29 mouse cellular contexts compared by ENCODE assay signal in the genomic region with DNA sequence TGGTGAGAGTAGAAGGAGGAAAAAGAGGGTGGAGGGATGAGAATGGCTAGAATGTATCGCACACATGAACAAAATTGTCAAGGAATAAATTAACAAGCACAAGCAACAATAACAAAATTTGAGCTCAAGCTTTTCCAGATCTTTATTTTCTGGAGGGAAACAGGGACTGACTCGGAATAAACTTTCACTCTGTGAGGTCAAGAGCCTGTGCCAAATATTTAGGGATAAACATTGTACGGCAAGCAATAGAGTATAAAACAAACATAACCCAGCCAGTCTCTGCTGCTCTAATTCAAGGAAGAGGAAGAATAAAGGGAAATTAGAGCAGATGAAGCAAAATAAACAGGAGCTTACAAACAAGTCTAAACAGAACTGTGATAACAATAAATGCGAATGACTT.
DNase-seq lines count a peak whose midpoint lies in the region; ATAC-seq and TF ChIP-seq lines count a peak whose summit lies in the region.
"Had no signal": no experiment of that assay in that cellular context is flagged by ENCODE, and none has a peak within 500 bp of the region (broad histone marks: within the 10 kb centered on the region; RNA-seq: fewer than 3 reads in every experiment).

No protein-coding gene starts in this region.

- WGBS in liver, adult 2 months, result 55% methylated on average over 4 of the region's 4 CpGs
- WGBS in liver, postnatal 0 days (ENCODE audit: insufficient replicate concordance), result 74% methylated on average over 4 of the region's 4 CpGs
- 42% methylated on average over 4 of the region's 4 CpGs for WGBS in lung, embryonic 16.5 days
- 42% methylated on average over 4 of the region's 4 CpGs for WGBS in lung, postnatal 0 days

- no peak for ATAC-seq in liver, postnatal 0 days
- 0 out of 2 replicates have a peak, but pooled peaks have one; percentile 41 for ATAC-seq in lung, embryonic 16.5 days (ENCODE audit: low read depth)
- no peak for ATAC-seq in lung, postnatal 0 days
- ATAC-seq: forebrain, embryonic 15.5 days; Patski had no signal

- H3K4me1 ChIP-seq in liver, adult 2 months (ENCODE audit: control insufficient read depth, insufficient read depth, low read length), result peaks cover 3% of the 10 kb centered on the region; the same call in 1 of the 2 replicates
- no peaks in the 10 kb centered on the region for H3K4me1 ChIP-seq in liver, postnatal 0 days (ENCODE audit: insufficient read depth)
- H3K4me1 ChIP-seq in lung, embryonic 16.5 days (replicated peaks; ENCODE audit: control insufficient read depth, insufficient read depth, low read length), result 0 out of 2 replicates have a peak, but pooled peaks cover 3% of the 10 kb centered on the region
- H3K4me1 ChIP-seq in lung, postnatal 0 days (ENCODE audit: insufficient read depth, low read depth, low read length), result no peaks in the 10 kb centered on the region
- H3K4me1 ChIP-seq: embryonic facial prominence, embryonic 10.5 days; embryonic facial prominence, embryonic 13.5 days; forebrain, embryonic 12.5 days; forebrain, embryonic 15.5 days; heart, embryonic 10.5 days; heart, embryonic 13.5 days had no signal

- H3K36me3 ChIP-seq in liver, adult 2 months (ENCODE audit: control insufficient read depth, insufficient read depth, low read length), result no peaks in the 10 kb centered on the region
- H3K36me3 ChIP-seq in liver, postnatal 0 days (replicated peaks; ENCODE audit: insufficient read depth, low read length), result no peaks in the 10 kb centered on the region
- H3K36me3 ChIP-seq in lung, embryonic 16.5 days (ENCODE audit: control insufficient read depth, insufficient read depth, low read length), result no peaks in the 10 kb centered on the region
- H3K36me3 ChIP-seq in lung, postnatal 0 days (ENCODE audit: insufficient read depth, low read length), result no peaks in the 10 kb centered on the region
- H3K36me3 ChIP-seq: embryonic facial prominence, embryonic 10.5 days; embryonic facial prominence, embryonic 13.5 days; forebrain, embryonic 12.5 days; forebrain, embryonic 15.5 days; G1E; heart, embryonic 10.5 days; heart, embryonic 13.5 days had no signal

- no peaks in the 10 kb centered on the region for H3K79me2 ChIP-seq in liver, adult 2 months (ENCODE audit: control insufficient read depth, insufficient read depth, low read length)

- H3K27me3 ChIP-seq in liver, adult 2 months (ENCODE audit: control insufficient read depth, insufficient read depth, low read length), result no peaks in the 10 kb centered on the region
- no peaks in the 10 kb centered on the region for H3K27me3 ChIP-seq in liver, postnatal 0 days (ENCODE audit: insufficient read depth, low read length)
- no peaks in the 10 kb centered on the region for H3K27me3 ChIP-seq in lung, embryonic 16.5 days (ENCODE audit: control insufficient read depth, insufficient read depth, low read depth, low read length)
- no peaks in the 10 kb centered on the region for H3K27me3 ChIP-seq in lung, postnatal 0 days (replicated peaks; ENCODE audit: insufficient read depth, low read length)
- H3K27me3 ChIP-seq: CH12.LX; embryonic facial prominence, embryonic 13.5 days; forebrain, embryonic 12.5 days; forebrain, embryonic 15.5 days; heart, embryonic 13.5 days had no signal

- no peak for TF ChIP-seq EP300 in liver, postnatal 0 days (IDR thresholded peaks at IDR 0.05; ENCODE audit: low read depth)
- peak; percentile 81 for TF ChIP-seq EP300 in lung, postnatal 0 days (IDR thresholded peaks at IDR 0.05)

- TF ChIP-seq CTCF in liver, adult 2 months (IDR thresholded peaks at IDR 0.05; ENCODE audit: low read depth, low read length), result no peak
- no peak for TF ChIP-seq CTCF in liver, postnatal 0 days (IDR thresholded peaks at IDR 0.05; ENCODE audit: low read depth)
- no peak for TF ChIP-seq CTCF in lung, postnatal 0 days (IDR thresholded peaks at IDR 0.05)

- peak; percentile 31 for DNase-seq in liver, adult 2 months (ENCODE audit: extremely low read depth, low read depth, low spot score)
- DNase-seq in liver, postnatal 0 days, result no peak
- no peak for DNase-seq in lung, postnatal 4 days
- DNase-seq in lung, postnatal 0 days (ENCODE audit: low spot score), result peak; percentile 29
- DNase-seq in lung, postnatal 25 days (ENCODE audit: low spot score), result peak; percentile 54
- no peak for DNase-seq in cerebellum, postnatal 10 days
- DNase-seq: adrenal gland, postnatal 10 days; adrenal gland, postnatal 36 days; B cell, adult 2 months; cerebellum, adult 18-20 months; cerebellum, adult 9-10 months; cerebellum, postnatal 25 days; embryo, embryonic 11 days; gastrocnemius, postnatal 25 days; heart, adult 18-20 months; heart, postnatal 14 days; heart, postnatal 4 days had no signal

- no peak overlapping the region for H3K4me3 ChIP-seq in liver, adult 2 months (ENCODE audit: insufficient read depth, low read depth, low read length)
- H3K4me3 ChIP-seq in liver, postnatal 0 days (ENCODE audit: low read depth, low read length), result no peak overlapping the region
- H3K4me3 ChIP-seq in lung, embryonic 16.5 days (ENCODE audit: low read length), result no peak overlapping the region
- no peak overlapping the region for H3K4me3 ChIP-seq in lung, postnatal 0 days (ENCODE audit: low read depth, low read length)
- H3K4me3 ChIP-seq: embryonic facial prominence, embryonic 10.5 days; embryonic facial prominence, embryonic 13.5 days; erythroblast, embryonic 14.5 days; forebrain, embryonic 12.5 days; forebrain, embryonic 15.5 days; heart, embryonic 10.5 days; heart, embryonic 13.5 days had no signal

- no peak overlapping the region for H3K27ac ChIP-seq in liver, adult 2 months (replicated peaks; ENCODE audit: insufficient read depth, low read depth, low read length)
- no peak overlapping the region for H3K27ac ChIP-seq in liver, postnatal 0 days (ENCODE audit: low read depth)
- H3K27ac ChIP-seq in lung, embryonic 16.5 days (ENCODE audit: low read length), result no peak overlapping the region
- no peak overlapping the region for H3K27ac ChIP-seq in lung, postnatal 0 days (ENCODE audit: low read length)
- H3K27ac ChIP-seq: embryonic facial prominence, embryonic 10.5 days; embryonic facial prominence, embryonic 13.5 days; forebrain, embryonic 12.5 days; forebrain, embryonic 15.5 days; heart, embryonic 10.5 days; heart, embryonic 13.5 days; hindbrain, embryonic 14.5 days had no signal

- no peaks in the 10 kb centered on the region for H3K9me3 ChIP-seq in liver, postnatal 0 days (ENCODE audit: low read length)
- no peaks in the 10 kb centered on the region for H3K9me3 ChIP-seq in lung, embryonic 16.5 days (ENCODE audit: control insufficient read depth, low read length)
- no peaks in the 10 kb centered on the region for H3K9me3 ChIP-seq in lung, postnatal 0 days (ENCODE audit: low read length)
- H3K9me3 ChIP-seq: embryonic facial prominence, embryonic 10.5 days; embryonic facial prominence, embryonic 13.5 days; forebrain, embryonic 12.5 days; forebrain, embryonic 15.5 days; G1E; heart, embryonic 10.5 days; heart, embryonic 13.5 days had no signal

- no peak for TF ChIP-seq POLR2A in liver, adult 2 months (IDR thresholded peaks at IDR 0.05; ENCODE audit: extremely low read depth, insufficient read depth, low read length)

- H3K4me2 ChIP-seq in liver, postnatal 0 days (ENCODE audit: low read depth, low read length), result no peak overlapping the region
- no peak overlapping the region for H3K4me2 ChIP-seq in lung, embryonic 16.5 days (ENCODE audit: low read depth, low read length)
- H3K4me2 ChIP-seq in lung, postnatal 0 days (replicated peaks; ENCODE audit: low read depth, low read length), result no peak overlapping the region
- H3K4me2 ChIP-seq: embryonic facial prominence, embryonic 13.5 days; forebrain, embryonic 12.5 days; forebrain, embryonic 15.5 days; heart, embryonic 13.5 days; hindbrain, embryonic 14.5 days had no signal

- no peak overlapping the region for H3K9ac ChIP-seq in liver, adult 2 months (ENCODE audit: low read depth, low read length)
- no peak overlapping the region for H3K9ac ChIP-seq in liver, postnatal 0 days (replicated peaks)
- no peak overlapping the region for H3K9ac ChIP-seq in lung, embryonic 16.5 days (ENCODE audit: low read length)
- no peak overlapping the region for H3K9ac ChIP-seq in lung, postnatal 0 days (replicated peaks; ENCODE audit: low read depth)
- H3K9ac ChIP-seq: embryonic facial prominence, embryonic 13.5 days; forebrain, embryonic 12.5 days; forebrain, embryonic 15.5 days; heart, embryonic 13.5 days; hindbrain, embryonic 14.5 days had no signal

Comparison
In these comparisons a context has a peak if more than half of its experiments do, and no peak if none do; other contexts are left out.
1. DNase-seq: peak in liver, adult 2 months (single experiment), lung, postnatal 0 days (single experiment) and lung, postnatal 25 days (single experiment); none in liver, postnatal 0 days (single experiment), lung, postnatal 4 days (0 of 2) and cerebellum, postnatal 10 days (0 of 2).